Mouse (Mus musculus) testis, adult 2 months (tissue): ENCODE results near the gene Strip2. TPM values are rescaled to one million over a fixed set of nuclear protein-coding genes. Genes with fewer than 3 reads are reported as not detected.

Experiments used
- H3K27ac ChIP-seq: fragments of 200-500 bp; 2 replicates; pipeline ENCODE4 v1.5.1; 2012; ENCODE audit warnings: low read depth, low read length; ENCODE audit not compliant: control insufficient read depth, insufficient read depth
- H3K27me3 ChIP-seq: fragments of 200-500 bp; 2 replicates; pipeline ENCODE4 v1.6.1; 2012; ENCODE audit warnings: mild to moderate bottlenecking, low read length, moderate library complexity; ENCODE audit not compliant: control insufficient read depth, insufficient read depth
- H3K36me3 ChIP-seq: fragments of 200-500 bp; 2 replicates; pipeline ENCODE4 v1.6.1; 2012; ENCODE audit warnings: mild to moderate bottlenecking, low read length; ENCODE audit not compliant: control insufficient read depth, insufficient read depth
- H3K4me1 ChIP-seq: fragments of 200-500 bp; 2 replicates; pipeline ENCODE4 v1.6.1; 2012; ENCODE audit warnings: low read length; ENCODE audit not compliant: control insufficient read depth, insufficient read depth
- H3K4me3 ChIP-seq: fragments of 200-500 bp; 2 replicates; pipeline ENCODE4 v1.5.1; 2012; ENCODE audit warnings: low read depth, mild to moderate bottlenecking, low read length, moderate library complexity, mixed read lengths; ENCODE audit not compliant: control insufficient read depth
- CTCF ChIP-seq: fragments of 200-500 bp; IDR thresholded peaks from 2 replicates; pipeline ENCODE4 v1.5.1; 2012; ENCODE audit warnings: low read depth, mild to moderate bottlenecking, inconsistent platforms, low read length, moderate library complexity; ENCODE audit not compliant: control insufficient read depth, insufficient read depth, insufficient replicate concordance
- POLR2A ChIP-seq: fragments of 200-500 bp; IDR thresholded peaks from 2 replicates; pipeline ENCODE4 v1.6.1; 2012; ENCODE audit warnings: low read depth, mild to moderate bottlenecking, inconsistent platforms, low read length, moderate library complexity; ENCODE audit not compliant: control insufficient read depth
- polyA plus RNA-seq: library from polyadenylated mRNA; depleted of rRNA; stranded (reverse); fragments of >200 nt; gene quantifications from 2 replicates; pipeline ENCODE4 v1.2.3, GENCODE M21; 2012

Gene Strip2
- polyA plus RNA-seq, 1 experiment = 9.0 TPM

DNA sequence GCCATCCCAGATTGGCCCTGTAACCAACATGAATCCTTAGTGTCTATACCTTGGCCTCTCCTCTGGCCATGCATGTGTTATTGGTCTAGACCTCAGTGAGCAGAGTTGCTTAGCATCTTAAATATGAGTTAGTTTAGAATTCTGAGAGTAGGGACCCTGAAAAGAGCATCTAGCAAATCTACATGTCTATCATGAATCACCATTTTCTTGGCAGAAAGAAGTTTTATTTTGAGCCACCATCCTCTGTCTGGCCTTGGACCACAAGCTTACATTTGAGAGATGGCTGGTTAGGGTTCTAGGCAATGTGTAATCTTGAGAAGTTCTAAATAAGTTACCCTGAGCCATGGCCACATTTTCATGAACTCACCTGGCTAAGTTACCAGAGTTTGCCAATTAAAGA is 13.3 kb downstream of the Strip2 start:
- Histone ChIP-seq H3K4me1 (peaks cover 5% of the 10 kb centered on the region), H3K4me3 (no peak overlapping the region), H3K27me3 (no peaks in the 10 kb centered on the region), H3K27ac (peak overlapping the region; percentile 10), H3K36me3 (peaks cover 8% of the 10 kb centered on the region)
- TF ChIP-seq POLR2A (no peak), CTCF (no peak)

DNA sequence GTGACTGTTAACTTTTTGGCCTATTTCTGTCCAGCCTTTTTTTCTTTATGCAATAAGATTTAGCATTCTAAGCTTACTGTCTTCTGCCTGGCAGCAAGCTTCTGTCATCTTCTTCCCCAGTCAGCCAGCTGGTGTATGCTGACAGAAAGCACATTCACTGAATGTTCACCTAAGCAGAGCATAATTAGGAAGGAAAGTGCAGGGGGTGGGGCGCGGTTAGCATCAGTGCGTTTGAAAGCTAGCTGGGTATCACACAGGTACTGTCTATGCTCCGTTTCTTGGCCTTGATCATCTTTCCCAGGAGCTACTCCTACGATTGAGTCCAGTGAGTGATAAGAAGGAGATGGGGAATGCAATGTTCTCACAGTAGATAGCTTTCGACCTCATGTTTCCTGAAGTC is 13.9 kb downstream of the Strip2 start:
- no peak for TF ChIP-seq POLR2A
- no peak for TF ChIP-seq CTCF
- Histone ChIP-seq H3K27ac (no peak overlapping the region), H3K4me1 (peaks cover 5% of the 10 kb centered on the region), H3K4me3 (no peak overlapping the region), H3K27me3 (no peaks in the 10 kb centered on the region), H3K36me3 (peaks cover 8% of the 10 kb centered on the region)

DNA sequence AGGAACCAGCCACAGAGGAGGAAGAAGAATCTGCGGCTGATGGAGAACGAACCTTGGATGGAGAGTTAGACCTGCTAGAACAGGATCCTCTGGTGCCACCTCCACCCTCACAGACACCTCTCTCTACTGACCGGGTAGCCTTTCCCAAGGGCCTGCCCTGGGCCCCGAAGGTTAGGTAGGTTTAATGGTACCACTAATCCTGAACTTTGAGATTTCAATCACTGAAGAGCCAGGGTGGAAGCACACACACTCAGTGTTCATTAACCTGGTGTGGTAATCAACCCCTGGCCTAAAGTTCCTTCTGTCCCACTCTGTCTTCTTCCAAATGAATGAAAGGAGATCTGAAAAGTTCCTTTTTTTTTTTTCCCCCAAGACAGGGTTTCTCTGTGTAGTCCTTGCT is 14.4 kb downstream of the Strip2 start:
- TF ChIP-seq POLR2A (no peak), CTCF (no peak)
- H3K27ac ChIP-seq = peak overlapping the region; percentile 59; the same call in 1 of the 2 replicates
- no peak overlapping the region for H3K4me3 ChIP-seq
- peaks cover 5% of the 10 kb centered on the region for H3K4me1 ChIP-seq
- H3K27me3 ChIP-seq = no peaks in the 10 kb centered on the region
- peaks cover 8% of the 10 kb centered on the region for H3K36me3 ChIP-seq

DNA sequence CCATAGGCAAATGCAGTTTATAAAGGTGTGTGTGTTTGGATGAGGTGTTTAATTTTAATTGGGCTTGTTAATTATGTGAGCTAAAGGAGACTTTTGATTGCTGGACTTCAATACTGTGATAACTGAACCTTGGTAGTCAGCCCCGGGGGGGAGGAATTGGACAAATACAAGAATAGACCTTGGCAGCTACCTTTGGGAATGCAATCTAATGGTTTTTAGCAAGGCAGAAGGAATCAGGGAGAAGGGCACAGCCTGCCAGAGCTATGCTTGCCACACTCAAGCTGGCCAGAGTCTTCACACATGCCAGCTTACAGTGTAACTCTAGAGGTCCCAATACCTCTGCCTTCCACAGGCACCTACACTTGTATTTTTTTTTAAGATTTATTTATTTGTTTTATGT is 18.9 kb downstream of the Strip2 start:
- Histone ChIP-seq H3K4me1 (peaks cover 2% of the 10 kb centered on the region; the same call in 1 of the 2 replicates), H3K4me3 (no peak overlapping the region), H3K27me3 (no peaks in the 10 kb centered on the region), H3K36me3 (peaks cover 8% of the 10 kb centered on the region), H3K27ac (no peak overlapping the region)
- TF ChIP-seq CTCF (no peak), POLR2A (no peak)

DNA sequence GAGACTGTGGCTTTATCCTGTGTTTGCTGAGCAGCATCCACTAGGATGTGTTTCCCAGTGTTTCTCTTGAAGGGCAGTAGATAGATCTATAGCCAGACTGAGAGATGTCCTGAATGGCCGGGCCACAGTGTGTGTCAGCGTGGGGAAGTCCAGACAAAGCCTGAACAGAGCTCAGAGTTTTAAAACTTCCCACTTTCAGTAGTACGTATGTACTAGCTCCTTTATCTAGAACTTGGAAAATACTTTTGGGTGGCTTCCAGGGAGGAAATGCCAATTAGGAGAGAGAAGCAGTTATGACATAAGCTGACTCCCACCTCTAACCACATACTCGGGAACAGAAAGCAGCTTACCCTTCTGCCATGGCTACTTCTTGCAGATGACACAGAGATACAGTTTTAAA is 23.6 kb downstream of the Strip2 start:
- H3K36me3 ChIP-seq = peaks cover 4% of the 10 kb centered on the region; the same call in 1 of the 2 replicates
- no peaks in the 10 kb centered on the region for H3K27me3 ChIP-seq
- H3K27ac ChIP-seq = peak overlapping the region; percentile 25; the same call in 1 of the 2 replicates
- H3K4me1 ChIP-seq = no peaks in the 10 kb centered on the region
- TF ChIP-seq POLR2A (no peak), CTCF (no peak)
- no peak overlapping the region for H3K4me3 ChIP-seq

DNA sequence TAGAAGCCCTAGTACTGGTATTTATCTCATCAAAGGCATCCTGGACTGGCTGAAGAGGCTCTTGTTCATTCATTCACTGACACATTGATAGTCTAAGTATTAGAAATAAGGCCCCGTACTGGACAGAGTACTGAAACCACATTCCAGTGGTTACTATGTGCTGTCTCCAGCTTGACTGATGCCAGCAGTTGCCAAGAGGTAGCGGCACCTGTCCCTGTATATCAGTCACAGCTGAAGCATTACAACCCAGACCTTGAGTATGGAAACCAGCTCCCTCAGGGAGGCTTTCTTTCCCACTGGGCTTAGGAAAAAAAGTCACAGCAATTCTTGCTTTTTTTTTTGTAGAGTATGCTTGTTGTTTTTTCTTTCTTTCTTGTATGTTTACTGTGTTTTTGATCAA is 24.2 kb downstream of the Strip2 start:
- H3K36me3 ChIP-seq = peaks cover 4% of the 10 kb centered on the region; the same call in 1 of the 2 replicates
- H3K27me3 ChIP-seq = no peaks in the 10 kb centered on the region
- H3K4me3 ChIP-seq = no peak overlapping the region
- TF ChIP-seq CTCF (no peak), POLR2A (no peak)
- H3K27ac ChIP-seq = no peak overlapping the region
- H3K4me1 ChIP-seq = no peaks in the 10 kb centered on the region

DNA sequence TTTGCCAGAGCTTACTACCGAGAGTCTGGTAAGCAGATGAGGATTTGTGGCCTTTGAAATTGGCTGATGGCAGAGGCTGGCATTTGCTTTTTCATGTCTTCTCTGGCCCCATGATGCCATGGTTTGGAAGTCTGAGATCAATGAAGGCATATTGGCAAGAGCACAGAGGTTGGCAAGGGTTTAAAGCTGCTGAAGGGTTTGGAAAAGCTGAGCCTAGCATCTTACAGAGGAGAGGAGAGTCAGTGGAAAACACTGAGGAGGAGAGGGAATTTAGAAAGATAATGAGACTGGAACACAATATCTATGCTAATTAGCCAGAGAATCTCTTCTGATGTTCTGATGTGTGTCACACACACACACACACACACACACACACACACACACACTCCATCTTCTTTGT is 27.7 kb downstream of the Strip2 start:
- no peaks in the 10 kb centered on the region for H3K27me3 ChIP-seq
- TF ChIP-seq POLR2A = no peak
- no peak for TF ChIP-seq CTCF
- no peak overlapping the region for H3K27ac ChIP-seq
- H3K36me3 ChIP-seq = peaks cover 4% of the 10 kb centered on the region; the same call in 1 of the 2 replicates
- no peaks in the 10 kb centered on the region for H3K4me1 ChIP-seq
- H3K4me3 ChIP-seq = no peak overlapping the region

DNA sequence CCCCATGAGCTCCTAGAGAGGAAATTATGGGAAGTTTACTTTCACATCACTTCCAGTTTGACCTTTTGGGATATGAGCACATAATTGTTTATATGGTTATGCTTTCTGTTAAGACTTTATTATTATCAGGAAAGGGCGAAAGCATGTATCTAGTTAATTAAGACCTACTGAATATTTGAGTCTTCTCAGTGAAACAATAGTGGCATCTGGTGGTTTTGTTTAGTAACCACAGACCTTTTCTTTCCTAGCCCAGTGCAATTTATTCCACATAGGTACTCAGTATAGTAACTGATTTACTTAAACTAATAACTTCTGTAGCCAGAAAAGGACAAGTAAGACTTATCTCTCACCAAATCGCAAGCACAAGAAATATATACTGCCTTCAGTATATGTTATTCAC is 29.8 kb downstream of the Strip2 start:
- Histone ChIP-seq H3K27me3 (no peaks in the 10 kb centered on the region), H3K4me3 (no peak overlapping the region), H3K27ac (no peak overlapping the region), H3K4me1 (no peaks in the 10 kb centered on the region), H3K36me3 (no peaks in the 10 kb centered on the region; the same call in 1 of the 2 replicates)
- TF ChIP-seq POLR2A (no peak), CTCF (no peak)

DNA sequence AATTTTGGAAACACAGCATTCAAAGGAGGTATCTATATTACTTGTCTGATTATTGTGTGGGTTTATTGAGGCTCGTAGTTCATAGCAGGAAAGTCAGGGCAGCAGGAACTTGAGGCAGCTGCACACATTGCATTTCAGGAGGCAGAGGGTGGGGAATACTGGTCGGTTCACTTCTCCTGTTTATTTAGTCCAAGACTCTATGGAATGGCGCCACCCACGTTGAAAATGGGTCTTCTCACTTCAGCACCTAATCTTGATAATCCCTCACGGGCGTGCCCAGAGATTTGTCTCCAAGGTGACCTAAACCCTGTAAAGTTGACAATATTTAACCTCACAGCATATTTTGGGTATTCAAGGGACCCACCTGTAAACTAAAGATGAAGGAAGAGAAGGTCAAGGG is 31.0 kb downstream of the Strip2 start:
- no peaks in the 10 kb centered on the region for H3K27me3 ChIP-seq
- no peak overlapping the region for H3K27ac ChIP-seq
- H3K4me3 ChIP-seq = no peak overlapping the region
- TF ChIP-seq CTCF = no peak
- TF ChIP-seq POLR2A = no peak
- no peaks in the 10 kb centered on the region; the same call in 1 of the 2 replicates for H3K36me3 ChIP-seq
- H3K4me1 ChIP-seq = no peaks in the 10 kb centered on the region
